Mouse (Mus musculus): ENCODE results near the gene Ang. TPM values are rescaled to one million over a fixed set of nuclear protein-coding genes. Genes with fewer than 3 reads are reported as not detected.

Ang gene
- polyA plus RNA-seq (2014; fragmentation: Nextera tagmentation; extraction: Ambion mirVana): 2.8 and 3.0 TPM in 2 replicates

DNA sequence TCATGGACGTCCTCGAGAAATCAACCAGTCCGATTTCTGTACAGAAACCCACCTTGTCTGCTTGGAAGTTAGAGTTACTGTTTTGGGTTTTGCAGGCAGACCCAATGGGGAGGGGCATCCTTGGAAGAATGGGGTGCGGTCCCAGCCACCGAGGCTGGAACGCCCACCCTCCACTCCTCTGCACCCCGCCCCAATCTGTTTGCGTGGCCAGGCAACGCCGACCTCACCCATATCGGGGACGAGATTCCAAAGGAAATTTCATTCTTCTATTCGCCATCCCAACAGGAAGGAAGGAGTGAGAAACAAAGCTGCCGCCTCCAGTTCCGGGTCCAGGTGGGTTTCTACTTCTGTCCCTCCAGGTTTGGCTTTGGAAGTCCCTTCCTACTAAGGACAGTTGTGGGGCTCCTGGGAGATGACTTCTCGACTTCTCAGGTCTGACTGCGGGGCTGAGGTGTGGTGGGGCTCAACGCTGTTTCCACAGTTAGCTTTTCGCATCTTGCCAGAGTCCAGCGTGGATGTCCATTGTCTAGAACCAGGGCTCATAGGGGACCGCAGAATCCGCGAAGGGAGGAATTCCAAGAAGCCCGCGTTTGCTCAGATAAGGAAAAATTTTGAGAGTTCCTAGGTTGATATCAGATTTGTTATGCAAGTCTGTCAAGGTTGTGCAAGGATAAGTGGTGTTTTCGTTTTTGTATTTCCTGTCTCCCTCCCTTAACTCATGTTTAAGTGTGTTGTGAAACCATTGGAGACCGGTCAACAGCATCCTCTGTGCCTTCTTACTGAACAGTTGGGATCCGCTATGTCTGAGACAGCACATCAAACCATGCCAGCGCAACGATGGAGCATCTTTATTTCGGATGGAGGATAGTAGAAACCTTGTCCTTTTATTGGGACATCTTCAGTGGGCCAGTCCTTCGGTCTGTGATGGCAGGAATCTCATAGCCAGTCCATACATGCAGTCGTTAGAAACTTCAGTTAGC is at the start of gene Ang, which contains the start of gene Rnase4:
Ang (plus strand) TSS at position 230 of the 980 bp plus-strand sequence.
Rnase4 (plus strand) TSS at position 157 of the 980 bp plus-strand sequence.
- H3K9ac ChIP-seq (ENCODE audit: low read depth, low read length): peak within 1 kb of the TSS; percentile 50
- peak within 1 kb of the TSS; percentile 58 for H3K27ac ChIP-seq (ENCODE audit: low read depth, low read length)
- peak within 1 kb of the TSS; percentile 61 for H3K4me2 ChIP-seq (replicated peaks; ENCODE audit: low read depth, low read length)
- H3K4me1 ChIP-seq (replicated peaks; ENCODE audit: control insufficient read depth, insufficient read depth, low read length): no peaks in the 10 kb centered on the region
- H3K9me3 ChIP-seq (ENCODE audit: control insufficient read depth, low read length): no peaks in the 10 kb centered on the region
- peak within 1 kb of the TSS; percentile 56 for H3K4me3 ChIP-seq (ENCODE audit: low read depth, low read length)
- ATAC-seq (ENCODE audit: low FRiP score): peak; percentile 26
- DNase-seq (ENCODE audit: low spot score): peak; percentile 72
- no peaks in the 10 kb centered on the region for H3K27me3 ChIP-seq (ENCODE audit: control insufficient read depth, insufficient read depth, low read length)
- WGBS: 11% methylated on average over 33 of the region's 33 CpGs
- no peaks in the 10 kb centered on the region for H3K36me3 ChIP-seq (ENCODE audit: control insufficient read depth, insufficient read depth, low read length)

DNA sequence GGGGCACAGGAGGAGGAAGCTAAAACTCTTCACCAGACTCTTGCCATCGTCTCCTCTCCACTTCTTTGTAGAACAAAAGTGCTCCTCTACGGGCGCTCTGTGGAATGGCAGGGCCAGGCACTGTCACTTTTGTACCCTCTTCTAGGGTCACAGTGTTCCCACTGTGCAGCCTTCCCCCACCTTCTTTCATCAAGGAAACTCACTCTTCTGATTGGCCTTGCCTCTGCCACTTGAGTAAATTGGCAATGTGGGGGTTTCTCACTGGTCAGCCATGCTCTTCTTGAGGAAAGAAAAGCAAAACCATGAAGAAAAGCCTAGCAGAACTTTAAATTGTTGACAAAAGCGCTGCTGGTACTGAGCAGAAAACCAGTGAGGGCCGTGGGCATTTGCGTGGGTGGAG is 49.2 kb upstream of the Ang start, which contains the start of gene Rnase9:
Rnase9 (minus strand) TSS at position 101 of the 400 bp plus-strand sequence.
- DNase-seq (ENCODE audit: low spot score) (no peak), ATAC-seq (ENCODE audit: low FRiP score) (no peak)
- Histone ChIP-seq H3K27ac (ENCODE audit: low read depth, low read length) (no peak within 1 kb of the TSS), H3K4me2 (replicated peaks; ENCODE audit: low read depth, low read length) (no peak within 1 kb of the TSS), H3K9me3 (ENCODE audit: control insufficient read depth, low read length) (no peaks in the 10 kb centered on the region), H3K4me3 (ENCODE audit: low read depth, low read length) (no peak within 1 kb of the TSS), H3K4me1 (replicated peaks; ENCODE audit: control insufficient read depth, insufficient read depth, low read length) (no peaks in the 10 kb centered on the region), H3K36me3 (ENCODE audit: control insufficient read depth, insufficient read depth, low read length) (no peaks in the 10 kb centered on the region), H3K27me3 (ENCODE audit: control insufficient read depth, insufficient read depth, low read length) (no peaks in the 10 kb centered on the region), H3K9ac (ENCODE audit: low read depth, low read length) (no peak within 1 kb of the TSS)
- 66% methylated on average over 6 of the region's 6 CpGs for WGBS

DNA sequence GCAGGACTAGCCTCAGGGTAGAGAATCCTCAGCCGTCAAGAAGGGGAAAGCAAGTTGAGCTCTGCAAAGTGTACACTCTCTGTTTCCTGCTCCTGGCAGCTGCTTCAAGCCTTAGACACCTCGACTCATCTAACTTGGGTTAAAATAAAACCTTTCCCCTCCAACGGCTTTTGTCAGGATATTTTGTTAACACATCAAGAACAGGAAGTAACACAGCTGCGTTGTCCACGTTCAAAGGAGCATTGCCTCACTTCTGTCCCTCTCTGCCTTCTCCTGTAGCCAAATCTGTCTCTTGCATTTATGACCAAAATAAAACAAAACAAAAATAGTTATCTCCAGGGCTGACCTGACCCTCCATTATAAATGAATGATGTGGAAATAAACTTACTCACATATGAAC is 43.1 kb upstream of the Ang start:
- Histone ChIP-seq H3K4me3 (ENCODE audit: low read depth, low read length) (no peak overlapping the region), H3K9me3 (ENCODE audit: control insufficient read depth, low read length) (no peaks in the 10 kb centered on the region), H3K4me1 (replicated peaks; ENCODE audit: control insufficient read depth, insufficient read depth, low read length) (no peaks in the 10 kb centered on the region), H3K4me2 (replicated peaks; ENCODE audit: low read depth, low read length) (no peak overlapping the region), H3K27me3 (ENCODE audit: control insufficient read depth, insufficient read depth, low read length) (no peaks in the 10 kb centered on the region), H3K36me3 (ENCODE audit: control insufficient read depth, insufficient read depth, low read length) (no peaks in the 10 kb centered on the region), H3K27ac (ENCODE audit: low read depth, low read length) (no peak overlapping the region), H3K9ac (ENCODE audit: low read depth, low read length) (no peak overlapping the region)
- DNase-seq (ENCODE audit: low spot score): no peak
- 69% methylated on average over 5 of the region's 5 CpGs for WGBS
- ATAC-seq (ENCODE audit: low FRiP score): no peak

DNA sequence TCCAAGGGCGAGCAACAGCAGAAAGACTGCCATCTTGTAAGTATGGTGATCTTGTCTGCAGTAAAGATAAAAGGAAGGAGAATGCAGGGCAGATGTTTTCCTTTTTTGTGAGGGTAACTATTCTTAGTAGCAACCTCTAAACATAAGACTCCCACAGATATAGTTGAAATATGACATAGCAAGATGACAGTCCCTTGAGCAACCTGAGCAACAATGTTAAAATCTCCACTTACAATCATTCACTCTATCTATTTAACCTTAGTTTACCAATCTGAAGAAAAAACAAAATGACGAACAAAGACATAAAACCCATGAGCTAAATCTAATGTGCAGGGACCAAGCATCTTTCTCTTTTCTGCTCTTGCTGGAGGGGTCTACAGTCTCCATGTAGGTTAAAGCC is 40.9 kb upstream of the Ang start, which contains the start of gene Rnase11:
Rnase11 (minus strand) TSS at position 101 of the 400 bp plus-strand sequence.
- no peak within 1 kb of the TSS for H3K4me2 ChIP-seq (replicated peaks; ENCODE audit: low read depth, low read length)
- no peak within 1 kb of the TSS for H3K4me3 ChIP-seq (ENCODE audit: low read depth, low read length)
- WGBS: 87% methylated on average over 2 of the region's 2 CpGs
- no peak within 1 kb of the TSS for H3K9ac ChIP-seq (ENCODE audit: low read depth, low read length)
- ATAC-seq (ENCODE audit: low FRiP score): no peak
- no peaks in the 10 kb centered on the region for H3K27me3 ChIP-seq (ENCODE audit: control insufficient read depth, insufficient read depth, low read length)
- no peaks in the 10 kb centered on the region for H3K36me3 ChIP-seq (ENCODE audit: control insufficient read depth, insufficient read depth, low read length)
- H3K4me1 ChIP-seq (replicated peaks; ENCODE audit: control insufficient read depth, insufficient read depth, low read length): no peaks in the 10 kb centered on the region
- DNase-seq (ENCODE audit: low spot score): no peak
- H3K9me3 ChIP-seq (ENCODE audit: control insufficient read depth, low read length): no peaks in the 10 kb centered on the region
- H3K27ac ChIP-seq (ENCODE audit: low read depth, low read length): no peak within 1 kb of the TSS

DNA sequence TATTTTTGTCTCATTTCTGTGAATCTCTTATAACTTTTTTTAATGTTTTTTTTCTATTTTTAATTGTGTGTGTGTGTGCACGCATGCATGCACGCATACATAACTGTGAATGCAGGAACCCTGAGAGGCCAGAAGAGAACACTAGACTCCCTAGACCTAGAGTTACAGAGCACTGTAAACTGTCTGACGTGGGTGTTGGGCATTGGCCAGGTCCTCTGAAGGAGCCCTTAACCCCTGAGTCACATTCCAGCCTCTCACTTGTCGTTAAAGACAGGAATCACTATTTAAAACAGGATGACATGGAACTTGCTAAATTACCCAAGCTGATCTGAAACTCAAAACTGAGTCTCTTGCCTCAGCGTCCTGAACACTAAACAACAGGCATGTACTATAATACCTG is 39.0 kb upstream of the Ang start:
- Histone ChIP-seq H3K9me3 (ENCODE audit: control insufficient read depth, low read length) (no peaks in the 10 kb centered on the region), H3K27me3 (ENCODE audit: control insufficient read depth, insufficient read depth, low read length) (no peaks in the 10 kb centered on the region), H3K9ac (ENCODE audit: low read depth, low read length) (no peak overlapping the region), H3K4me3 (ENCODE audit: low read depth, low read length) (no peak overlapping the region), H3K4me1 (replicated peaks; ENCODE audit: control insufficient read depth, insufficient read depth, low read length) (no peaks in the 10 kb centered on the region), H3K36me3 (ENCODE audit: control insufficient read depth, insufficient read depth, low read length) (no peaks in the 10 kb centered on the region), H3K4me2 (replicated peaks; ENCODE audit: low read depth, low read length) (no peak overlapping the region), H3K27ac (ENCODE audit: low read depth, low read length) (no peak overlapping the region)
- ATAC-seq (ENCODE audit: low FRiP score) (no peak), DNase-seq (ENCODE audit: low spot score) (no peak)
- 76% methylated on average over 5 of the region's 5 CpGs for WGBS

DNA sequence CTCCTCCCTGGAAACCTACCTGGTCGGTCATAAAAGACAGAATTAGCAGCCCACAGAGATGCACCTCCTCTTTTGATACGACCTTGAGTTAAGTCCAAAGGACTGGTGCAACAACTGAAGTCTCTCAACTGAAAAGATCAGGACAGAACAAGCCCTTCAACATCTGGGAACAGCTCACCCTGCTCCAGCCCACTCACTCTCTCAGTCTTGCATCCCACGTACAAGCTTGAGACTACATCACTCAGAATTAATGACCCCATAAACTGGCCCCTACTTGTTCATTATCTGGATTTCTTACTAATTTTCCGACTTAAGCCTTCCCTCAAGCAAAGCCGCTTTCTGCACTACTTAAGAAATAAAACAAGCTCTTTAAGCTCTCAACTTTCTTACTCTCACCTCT is 37.8 kb upstream of the Ang start:
- H3K4me2 ChIP-seq (replicated peaks; ENCODE audit: low read depth, low read length): no peak overlapping the region
- H3K9me3 ChIP-seq (ENCODE audit: control insufficient read depth, low read length): no peaks in the 10 kb centered on the region
- no peaks in the 10 kb centered on the region for H3K27me3 ChIP-seq (ENCODE audit: control insufficient read depth, insufficient read depth, low read length)
- no peaks in the 10 kb centered on the region for H3K4me1 ChIP-seq (replicated peaks; ENCODE audit: control insufficient read depth, insufficient read depth, low read length)
- H3K9ac ChIP-seq (ENCODE audit: low read depth, low read length): no peak overlapping the region
- DNase-seq (ENCODE audit: low spot score) (no peak), ATAC-seq (ENCODE audit: low FRiP score) (no peak)
- H3K4me3 ChIP-seq (ENCODE audit: low read depth, low read length): no peak overlapping the region
- H3K27ac ChIP-seq (ENCODE audit: low read depth, low read length): no peak overlapping the region
- H3K36me3 ChIP-seq (ENCODE audit: control insufficient read depth, insufficient read depth, low read length): no peaks in the 10 kb centered on the region
- 79% methylated on average over 5 of the region's 5 CpGs for WGBS

DNA sequence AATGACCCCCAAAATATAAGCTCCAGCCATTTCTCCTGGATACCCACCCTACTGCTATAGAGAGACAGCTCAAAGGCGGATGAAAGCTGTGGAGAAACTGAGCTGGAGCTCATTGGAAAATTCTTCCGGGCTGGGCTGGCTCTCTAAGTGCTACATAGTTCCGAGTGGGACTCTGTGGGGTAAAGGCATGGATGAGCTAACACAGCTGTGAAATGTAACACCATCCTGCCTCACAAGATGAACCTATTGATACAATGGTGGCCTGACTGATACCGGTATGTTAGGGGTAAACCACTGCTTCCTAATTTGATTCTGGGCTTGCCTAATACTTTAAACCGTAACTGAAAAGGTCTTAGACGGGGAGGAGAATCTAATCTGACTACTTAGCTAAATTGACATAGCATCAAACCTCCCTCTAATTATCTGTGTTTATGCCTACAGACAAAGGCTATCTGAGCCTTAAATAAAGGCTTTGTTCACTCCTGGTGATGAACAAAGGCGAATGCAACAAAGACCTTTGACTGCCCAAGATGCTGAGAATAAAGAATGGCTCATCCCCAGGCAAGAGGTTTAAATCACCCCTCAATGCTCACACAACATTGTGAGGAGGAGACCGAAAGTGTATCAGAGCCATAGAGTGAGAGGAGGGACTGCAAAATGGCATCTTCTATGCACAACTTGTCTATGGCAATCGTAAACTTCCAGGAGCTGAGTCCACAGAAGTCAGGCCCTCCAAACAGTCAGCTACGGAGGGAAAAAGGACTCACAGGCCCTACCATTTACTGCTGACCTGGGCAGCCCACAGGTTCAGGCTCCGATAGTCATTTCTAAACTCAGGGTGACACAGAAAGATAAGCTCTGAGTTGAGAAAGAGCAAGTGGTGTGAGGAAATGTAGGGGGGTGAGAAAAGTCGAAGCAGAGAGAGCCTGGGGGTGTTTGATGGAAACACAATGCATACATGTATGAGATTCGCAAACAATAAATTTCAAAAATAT is 36.4 kb upstream of the Ang start:
- H3K4me3 ChIP-seq (ENCODE audit: low read depth, low read length): no peak overlapping the region
- H3K4me2 ChIP-seq (replicated peaks; ENCODE audit: low read depth, low read length): no peak overlapping the region
- no peaks in the 10 kb centered on the region for H3K9me3 ChIP-seq (ENCODE audit: control insufficient read depth, low read length)
- DNase-seq (ENCODE audit: low spot score) (peak; percentile 19), ATAC-seq (ENCODE audit: low FRiP score) (no peak)
- no peaks in the 10 kb centered on the region for H3K36me3 ChIP-seq (ENCODE audit: control insufficient read depth, insufficient read depth, low read length)
- no peak overlapping the region; the same call in 1 of the 2 replicates for H3K27ac ChIP-seq (ENCODE audit: low read depth, low read length)
- no peaks in the 10 kb centered on the region for H3K27me3 ChIP-seq (ENCODE audit: control insufficient read depth, insufficient read depth, low read length)
- no peaks in the 10 kb centered on the region for H3K4me1 ChIP-seq (replicated peaks; ENCODE audit: control insufficient read depth, insufficient read depth, low read length)
- no peak overlapping the region for H3K9ac ChIP-seq (ENCODE audit: low read depth, low read length)
- WGBS: 36% methylated on average over 13 of the region's 13 CpGs

DNA sequence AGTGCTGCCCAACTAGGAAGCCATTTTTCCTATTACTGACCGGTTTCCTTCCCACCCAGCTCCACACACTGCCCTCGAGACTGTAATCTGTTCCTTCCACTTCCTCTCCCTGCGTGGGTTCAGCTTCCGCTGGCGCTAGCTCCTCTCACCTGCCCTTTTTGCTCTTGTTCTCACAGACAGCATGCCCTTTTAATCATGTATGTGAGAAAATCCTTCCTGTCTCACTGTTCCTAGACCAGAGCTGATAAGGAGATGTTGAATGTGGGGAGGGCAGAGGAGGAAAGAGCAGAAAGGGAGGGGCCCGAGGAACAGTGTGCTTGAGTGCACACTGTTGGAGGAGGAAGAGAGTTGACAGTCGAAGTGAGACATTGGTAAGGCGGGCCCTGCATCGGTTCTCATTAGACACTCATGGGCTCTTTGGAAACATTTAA is 33.5 kb upstream of the Ang start, which contains the start of gene Rnase12:
Rnase12 (minus strand) TSS at position 261 of the 431 bp plus-strand sequence.
- no peak within 1 kb of the TSS for H3K4me3 ChIP-seq (ENCODE audit: low read depth, low read length)

More for the DNA sequence above, 33.5 kb upstream of the Ang start, which contains the start of gene Rnase12:
- no peaks in the 10 kb centered on the region for H3K36me3 ChIP-seq (ENCODE audit: control insufficient read depth, insufficient read depth, low read length)
- H3K27ac ChIP-seq (ENCODE audit: low read depth, low read length): no peak within 1 kb of the TSS
- no peaks in the 10 kb centered on the region for H3K27me3 ChIP-seq (ENCODE audit: control insufficient read depth, insufficient read depth, low read length)
- H3K9ac ChIP-seq (ENCODE audit: low read depth, low read length): no peak within 1 kb of the TSS
- DNase-seq (ENCODE audit: low spot score): no peak
- no peaks in the 10 kb centered on the region for H3K9me3 ChIP-seq (ENCODE audit: control insufficient read depth, low read length)
- ATAC-seq (ENCODE audit: low FRiP score): no peak
- H3K4me2 ChIP-seq (replicated peaks; ENCODE audit: low read depth, low read length): no peak within 1 kb of the TSS
- H3K4me1 ChIP-seq (replicated peaks; ENCODE audit: control insufficient read depth, insufficient read depth, low read length): no peaks in the 10 kb centered on the region
- 77% methylated on average over 9 of the region's 9 CpGs for WGBS

All from hindbrain, embryonic 11.5 days (tissue).